Mouse (Mus musculus): ENCODE results near the gene 4930518I15Rik.

4930518I15Rik gene

DNA sequence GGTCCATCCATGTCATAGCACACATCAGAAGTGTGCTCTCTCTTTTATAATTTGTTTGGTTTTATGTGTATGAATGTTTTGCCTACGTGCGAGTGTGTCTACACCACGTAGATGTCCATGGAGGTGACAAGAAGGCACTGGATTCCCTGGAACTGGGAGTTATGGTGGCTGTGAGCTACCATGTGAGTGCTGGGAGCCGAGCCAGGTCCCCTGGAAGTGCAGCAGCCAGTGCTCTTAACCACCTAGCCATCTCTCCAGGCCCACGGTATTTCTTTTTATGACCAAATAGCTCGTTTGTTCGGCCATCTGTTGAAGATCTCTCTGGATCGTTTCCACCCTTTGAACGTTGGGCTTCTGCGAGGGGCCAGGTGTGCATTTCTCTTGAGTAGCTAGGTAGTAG is 14.4 kb downstream of the 4930518I15Rik start:
- DNase-seq (ENCODE audit: low read depth, low spot score) = no peak

DNA sequence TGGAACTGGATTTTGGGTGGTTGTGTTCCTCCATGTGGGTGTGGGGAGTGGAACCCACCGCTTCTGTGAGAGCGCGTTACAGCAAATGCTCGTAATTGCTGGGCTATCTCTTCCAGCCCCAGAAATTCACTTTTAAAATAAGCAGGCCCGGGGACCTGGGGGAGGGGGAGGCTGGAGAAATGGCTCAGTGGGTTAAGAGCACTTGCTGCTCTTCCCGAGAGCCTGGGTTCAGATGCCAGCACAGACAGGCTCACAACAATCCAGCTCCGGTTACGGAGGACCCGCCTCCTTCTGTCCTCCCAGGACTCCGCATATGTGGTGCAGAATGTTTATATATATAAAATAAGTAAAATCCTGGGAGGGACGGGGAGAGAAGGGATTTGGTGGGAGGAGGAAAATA is 15.0 kb downstream of the 4930518I15Rik start:
- DNase-seq (ENCODE audit: low read depth, low spot score) = no peak

- DNase-seq (ENCODE audit: low read depth, low spot score) = peak; percentile 76
Observed at GRCm38 (mm10) chr2:156841841-156842706, 15.7 kb downstream of the 4930518I15Rik start.

GRCm38 (mm10) chr2:156841028-156841840 is 16.5 kb downstream of the 4930518I15Rik start:
- peak; percentile 73 for DNase-seq (ENCODE audit: low read depth, low spot score)

DNA sequence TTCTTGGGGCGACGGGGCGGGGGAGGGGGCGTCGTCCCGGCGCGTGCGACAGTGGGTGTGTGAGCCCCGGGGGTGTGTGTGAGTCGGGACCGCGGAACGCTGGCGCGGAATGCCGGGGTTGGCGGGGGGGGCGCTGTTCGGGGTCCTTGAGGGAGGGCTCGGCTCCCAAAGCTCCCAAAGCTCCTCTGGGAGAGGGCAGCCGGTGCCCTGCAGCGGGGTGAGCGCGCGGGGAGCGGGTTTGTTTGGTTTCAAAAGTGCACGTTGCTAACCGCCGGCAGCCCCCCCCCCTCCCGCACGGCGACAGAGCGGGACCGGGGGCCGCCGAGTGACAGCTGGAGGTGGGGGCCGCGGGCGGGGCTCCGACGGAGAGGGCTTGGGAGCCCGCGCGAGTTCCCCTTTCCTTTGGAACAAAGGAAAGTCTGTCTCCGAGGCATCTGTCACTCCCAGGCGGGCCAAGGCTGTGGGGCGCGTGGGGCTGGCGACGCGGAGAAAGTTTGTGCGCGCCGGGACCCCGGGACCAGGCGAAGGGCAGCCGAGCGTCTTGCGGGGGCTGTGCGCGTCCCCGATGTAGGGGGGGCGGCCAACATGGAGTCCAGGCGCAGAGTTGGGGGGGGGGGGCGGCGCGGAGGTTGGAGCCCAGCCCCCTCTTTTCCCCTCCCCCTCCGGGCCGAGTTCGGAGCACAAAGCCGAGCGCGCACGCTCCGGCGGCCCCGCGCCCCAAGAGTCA is 17.3 kb downstream of the 4930518I15Rik start:
- peak; percentile 64 for DNase-seq (ENCODE audit: low read depth, low spot score)

DNA sequence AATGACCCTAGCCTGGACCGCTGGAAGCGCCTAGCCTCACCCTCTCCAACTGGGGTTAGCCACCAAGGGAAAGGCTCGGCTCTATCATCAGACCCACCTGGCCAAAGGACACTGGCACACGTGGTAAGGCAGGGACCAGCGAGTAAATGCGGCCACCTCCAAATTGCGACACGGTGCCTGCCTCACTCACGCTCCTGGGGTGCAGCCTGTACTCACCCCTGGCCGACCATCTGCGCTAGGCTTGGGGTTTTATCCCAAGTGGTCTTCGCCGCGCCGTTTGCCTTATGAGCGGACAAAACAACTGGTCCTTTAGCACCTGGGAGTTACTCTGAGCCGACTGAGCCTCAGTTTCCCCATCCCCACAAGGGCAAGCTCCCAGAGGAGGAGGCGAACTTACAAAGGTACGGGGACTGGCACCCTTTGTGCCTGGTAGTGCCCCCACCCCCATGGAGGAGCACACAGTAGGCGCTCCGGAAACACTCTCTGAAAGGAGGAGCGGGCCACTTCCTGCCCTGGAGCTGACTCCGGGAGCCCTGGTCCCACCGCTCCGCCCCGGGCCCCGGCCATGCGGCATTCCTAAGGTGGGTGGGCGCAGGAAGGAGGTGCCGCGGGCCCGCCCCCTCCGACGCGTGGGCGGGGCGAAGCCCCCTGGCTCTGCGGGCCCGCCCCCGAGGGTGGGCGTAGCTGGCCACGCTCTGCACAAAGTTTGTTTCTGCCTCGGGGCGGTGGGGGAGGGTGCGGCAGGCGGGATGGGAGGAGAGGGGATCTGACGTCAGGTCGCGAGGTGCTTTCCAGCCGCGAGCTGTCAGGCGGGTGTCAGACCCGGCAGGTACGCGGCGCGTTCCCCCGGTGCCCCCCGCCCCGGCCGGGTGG is 18.2 kb downstream of the 4930518I15Rik start, which contains the start of gene Tgif2:
Gene Tgif2, plus strand, starts transcription at position 689 of the 873 bp plus-strand sequence.
- peak; percentile 93 for DNase-seq (ENCODE audit: low read depth, low spot score)

DNA sequence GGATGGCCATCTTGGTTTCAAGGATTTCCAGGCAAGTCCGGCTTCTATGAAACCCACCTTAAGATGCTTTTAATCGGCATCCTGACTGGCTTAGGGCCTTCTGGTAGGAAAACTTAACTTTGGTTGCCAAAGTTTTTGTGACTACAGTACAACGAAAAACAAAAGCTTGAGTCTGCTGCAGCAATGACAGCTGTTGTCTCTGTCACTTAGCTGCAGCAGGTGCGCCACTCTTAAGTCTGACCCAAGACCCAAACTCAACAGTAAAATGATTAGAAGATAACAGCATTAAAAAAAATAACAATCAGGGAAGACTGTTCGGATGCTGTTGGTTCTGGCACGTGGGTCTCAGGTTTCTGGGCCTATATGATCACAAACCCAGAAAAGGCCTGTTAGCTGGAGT is 18.9 kb downstream of the 4930518I15Rik start:
- no peak for DNase-seq (ENCODE audit: low read depth, low spot score)

DNA sequence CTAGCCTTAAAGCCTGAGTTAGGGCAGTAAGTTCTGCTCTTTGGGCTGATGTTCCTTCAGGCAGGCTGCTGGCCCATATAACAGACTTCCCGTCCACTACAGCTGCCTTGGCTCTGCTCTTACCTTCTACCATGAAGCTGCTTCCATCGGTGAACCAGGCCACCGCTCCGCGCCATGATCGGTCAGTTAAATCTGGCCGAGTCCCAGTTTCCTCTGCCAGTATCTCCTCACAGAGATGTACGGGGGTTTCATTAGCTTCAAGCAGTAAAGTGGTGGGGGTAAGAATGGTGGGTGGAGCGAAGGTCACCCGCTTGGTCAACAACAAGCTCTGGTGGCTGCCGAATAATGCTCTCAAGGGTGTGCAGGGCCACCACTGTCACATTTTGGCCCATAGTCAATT is 23.4 kb downstream of the 4930518I15Rik start:
- DNase-seq (ENCODE audit: low read depth, low spot score) = no peak

- DNase-seq (ENCODE audit: low read depth, low spot score) = peak; percentile 20
Observed at GRCm38 (mm10) chr2:156825128-156825527, 32.6 kb downstream of the 4930518I15Rik start.

DNA sequence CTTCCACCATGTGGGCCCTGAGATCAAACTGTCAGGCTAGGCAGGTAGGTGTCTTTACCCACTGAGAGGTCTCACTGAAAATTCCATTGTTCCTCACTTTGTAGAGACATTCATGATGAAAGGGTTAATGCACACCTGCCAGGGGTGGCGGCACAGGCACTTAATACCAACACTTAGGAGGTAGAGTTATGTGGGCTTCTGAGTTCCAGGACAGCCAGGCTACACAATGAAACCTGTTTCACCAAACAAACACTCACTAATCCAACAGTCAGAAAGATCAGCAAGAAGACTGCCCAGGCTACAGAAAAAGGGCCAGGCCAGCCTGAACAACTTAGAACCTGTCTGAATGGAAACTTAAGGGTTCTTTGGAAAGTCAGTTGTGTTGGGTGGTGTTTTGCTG is 41.6 kb downstream of the 4930518I15Rik start:
- no peak for DNase-seq (ENCODE audit: low read depth, low spot score)

DNA sequence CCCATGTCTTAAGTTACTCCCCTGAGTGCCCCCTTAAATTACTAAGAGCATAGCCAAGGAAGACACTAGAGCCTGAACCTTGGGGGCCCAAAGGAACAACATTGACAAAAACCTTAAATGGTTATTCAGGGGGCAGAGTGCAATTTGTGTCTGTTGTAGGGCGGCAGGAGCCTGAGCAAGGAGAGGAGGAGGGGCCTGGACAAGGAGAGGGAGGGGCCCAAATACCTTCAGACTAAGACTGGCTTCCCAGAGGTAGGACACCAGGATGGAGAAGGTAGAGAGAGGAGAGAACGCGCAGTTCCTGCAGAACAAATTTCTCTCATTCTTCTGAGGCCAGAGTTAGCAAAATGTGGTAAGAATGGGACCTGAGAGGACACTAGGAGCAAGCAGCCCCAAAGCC is 42.3 kb downstream of the 4930518I15Rik start:
- no peak for DNase-seq (ENCODE audit: low read depth, low spot score)

GRCm38 (mm10) chr2:156814893-156815292 is 42.9 kb downstream of the 4930518I15Rik start:
- no peak for DNase-seq (ENCODE audit: low read depth, low spot score)

GRCm38 (mm10) chr2:156814344-156814801 is 43.4 kb downstream of the 4930518I15Rik start:
- no peak for DNase-seq (ENCODE audit: low read depth, low spot score)

DNA sequence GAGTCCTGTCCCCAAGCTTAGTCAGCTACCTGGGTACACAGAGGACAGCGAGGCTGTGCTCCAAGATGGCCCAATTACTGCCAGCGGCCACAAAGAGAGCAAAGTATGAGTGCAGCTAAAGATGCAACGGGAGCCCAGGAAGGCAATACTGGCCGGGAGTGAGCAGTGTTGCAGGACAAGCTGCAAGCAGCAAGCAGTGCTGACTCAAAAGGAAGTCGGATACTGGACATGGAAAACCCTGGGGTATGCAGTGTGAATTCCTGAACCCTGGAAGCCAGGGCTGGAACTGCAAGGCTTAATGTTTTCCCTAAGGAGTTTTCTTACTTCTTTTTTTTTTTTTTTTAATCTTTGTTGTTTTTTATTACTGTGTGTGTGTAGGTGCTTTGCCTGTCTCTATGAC is 46.2 kb downstream of the 4930518I15Rik start:
- no peak for DNase-seq (ENCODE audit: low read depth, low spot score)

DNA sequence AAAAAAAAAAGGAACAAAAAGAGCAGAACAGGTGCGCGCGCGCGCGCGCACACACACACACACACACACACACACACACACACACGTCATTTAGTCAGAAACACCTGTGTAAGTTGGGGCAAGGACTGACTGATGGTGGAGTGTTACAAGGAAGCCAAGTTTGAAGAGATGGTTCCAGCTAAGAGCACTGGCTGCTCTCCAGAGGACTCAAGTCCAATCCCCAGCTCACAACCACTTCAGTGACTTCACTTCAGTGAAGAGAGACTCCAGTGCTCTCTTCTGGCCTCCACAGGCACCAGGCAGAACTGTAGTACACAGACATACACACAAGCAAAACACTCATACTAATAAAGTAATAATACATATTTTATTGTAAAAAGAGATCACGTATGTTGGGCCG is 47.0 kb downstream of the 4930518I15Rik start:
- peak; percentile 6 for DNase-seq (ENCODE audit: low read depth, low spot score)

GRCm38 (mm10) chr2:156809579-156809978 is 48.2 kb downstream of the 4930518I15Rik start:
- peak; percentile 70 for DNase-seq (ENCODE audit: low read depth, low spot score)

DNA sequence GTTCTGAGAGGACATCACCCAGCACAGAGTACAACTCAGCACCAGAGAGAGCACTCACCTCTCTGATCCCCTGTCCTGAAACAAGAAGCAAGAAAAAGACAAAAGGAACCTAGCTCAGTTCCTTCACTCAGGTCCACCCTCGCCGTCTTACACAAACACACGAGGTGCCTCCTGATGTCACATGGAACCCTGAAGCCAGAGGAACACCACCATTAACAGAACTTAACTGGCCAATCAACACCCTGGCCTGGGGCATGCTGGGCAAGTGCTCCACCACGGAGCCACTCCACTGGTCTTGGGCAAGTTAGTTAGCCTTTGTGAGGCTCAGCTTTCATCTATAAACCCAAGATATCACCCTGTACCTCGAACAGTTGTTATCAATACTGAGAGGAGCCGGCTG is 50.9 kb downstream of the 4930518I15Rik start:
- no peak for DNase-seq (ENCODE audit: low read depth, low spot score)
